Mouse (Mus musculus) lung, postnatal 0 days (tissue): ENCODE measurements around the gene Cd247.

Source experiments
- CTCF ChIP-seq: IDR thresholded peaks from 2 replicates; pipeline ENCODE4 v1.5.1; 2016; ENCODE audit warnings: antibody characterized with exemption, mild to moderate bottlenecking
- EP300 ChIP-seq: IDR thresholded peaks from 2 replicates; pipeline ENCODE4 v1.6.1; 2016; ENCODE audit warnings: antibody characterized with exemption, mild to moderate bottlenecking, control low read depth

DNA sequence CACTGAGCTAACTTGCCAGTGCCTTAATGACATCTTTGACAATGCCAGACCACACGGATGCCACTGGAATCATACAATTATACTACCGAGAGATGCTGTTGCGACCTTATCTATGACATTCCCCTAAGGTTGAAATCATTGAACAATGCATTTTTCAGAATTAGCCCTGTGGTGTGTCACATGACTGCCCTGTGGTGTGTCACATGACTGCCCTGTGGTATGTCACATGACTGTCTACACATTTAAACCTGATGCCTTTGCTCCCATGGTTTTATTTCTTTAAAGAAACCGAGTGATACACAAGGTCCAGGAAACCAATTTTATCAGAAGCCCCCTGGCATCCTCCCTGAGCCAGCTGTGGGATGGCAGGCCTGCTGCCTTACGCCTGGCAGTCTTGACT is 41.4 kb downstream of the Cd247 start:
- TF ChIP-seq CTCF (no peak), EP300 (no peak)
